Comparison of ENCODE assay signal across 15 mouse cellular contexts in genomic region chr11:52890156-52890555, GRCm38 (mm10).
"Had no signal": no experiment of that assay in that cellular context is flagged by ENCODE, and none has a peak within 500 bp of the region (broad histone marks: within the 10 kb centered on the region; RNA-seq: fewer than 3 reads in every experiment).

No protein-coding gene starts in this region.

- H3K27me3 ChIP-seq: liver, embryonic 13.5 days; stomach, embryonic 15.5 days had no signal

- ATAC-seq: inflammation-experienced regulatory T-cells, adult 6 months; intestine, embryonic 16.5 days had no signal

- H3K27ac ChIP-seq: liver, embryonic 13.5 days; stomach, embryonic 15.5 days had no signal

- H3K9ac ChIP-seq: liver, embryonic 13.5 days; stomach, embryonic 15.5 days had no signal

- H3K4me1 ChIP-seq: liver, embryonic 13.5 days had no signal

- H3K4me2 ChIP-seq: liver, embryonic 13.5 days; midbrain, embryonic 11.5 days; stomach, embryonic 15.5 days had no signal

- H3K9me3 ChIP-seq: liver, embryonic 13.5 days; stomach, embryonic 15.5 days had no signal

- H3K36me3 ChIP-seq: liver, embryonic 13.5 days; stomach, embryonic 15.5 days had no signal

- DNase-seq: kidney, adult 18-20 months; kidney, adult 9 months; kidney, postnatal 14 days; kidney, postnatal 4 days; liver, embryonic 13.5 days; lung, adult 2 months; lung, postnatal 14 days; lung, postnatal 4 days; midbrain, embryonic 14.5 days; right cerebral cortex, postnatal 4 days; thymus, postnatal 25 days had no signal

- H3K4me3 ChIP-seq: liver, embryonic 13.5 days; stomach, embryonic 15.5 days had no signal
